Mouse (Mus musculus): ENCODE measurements around the gene Mrps16.

Mrps16 gene

DNA sequence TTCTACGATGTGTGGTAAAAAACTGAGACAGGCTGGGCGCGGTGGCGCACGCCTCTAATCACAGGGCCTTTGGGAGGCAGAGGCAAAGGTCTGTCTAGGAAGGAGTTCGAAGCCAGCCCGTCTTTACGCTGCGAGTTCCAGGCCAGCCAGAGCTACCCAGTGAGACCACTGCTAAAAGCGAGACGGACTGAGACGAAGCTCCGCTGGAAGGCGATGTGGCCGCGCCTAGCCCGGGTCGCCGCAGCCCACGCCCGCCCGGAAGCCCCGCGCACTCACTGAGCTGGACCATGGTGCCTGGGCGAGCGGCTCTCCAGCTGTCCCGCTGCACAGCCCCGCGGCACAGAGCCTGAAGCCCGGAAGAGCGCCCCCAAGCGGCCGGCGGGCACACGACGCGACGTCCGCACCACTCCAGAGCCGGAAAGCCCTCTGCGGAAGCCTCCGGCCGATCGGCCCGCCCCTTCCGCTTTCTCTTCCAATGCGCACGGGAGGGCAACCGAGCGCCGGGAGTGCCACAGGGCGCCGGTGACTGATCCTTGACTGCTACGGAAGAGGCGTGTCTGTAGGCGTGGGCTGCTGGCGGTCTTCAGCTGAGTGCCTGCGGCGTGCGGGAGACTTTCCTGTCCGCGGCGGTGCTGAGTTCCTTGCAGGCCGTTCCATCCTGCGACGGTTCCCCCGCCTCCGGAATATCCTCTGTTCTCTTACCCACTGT is at the start of gene Mrps16:
TSS of gene Mrps16 (minus strand) at position 430 of the 709 bp plus-strand sequence.
- DNase-seq (ENCODE audit: low spot score): peak; percentile 65

GRCm38 (mm10) chr14:20442252-20442651 is 48.8 kb upstream of the Mrps16 start:
- DNase-seq (ENCODE audit: low spot score): no peak

GRCm38 (mm10) chr14:20436976-20437375 is 43.5 kb upstream of the Mrps16 start:
- DNase-seq (ENCODE audit: low spot score): no peak

DNA sequence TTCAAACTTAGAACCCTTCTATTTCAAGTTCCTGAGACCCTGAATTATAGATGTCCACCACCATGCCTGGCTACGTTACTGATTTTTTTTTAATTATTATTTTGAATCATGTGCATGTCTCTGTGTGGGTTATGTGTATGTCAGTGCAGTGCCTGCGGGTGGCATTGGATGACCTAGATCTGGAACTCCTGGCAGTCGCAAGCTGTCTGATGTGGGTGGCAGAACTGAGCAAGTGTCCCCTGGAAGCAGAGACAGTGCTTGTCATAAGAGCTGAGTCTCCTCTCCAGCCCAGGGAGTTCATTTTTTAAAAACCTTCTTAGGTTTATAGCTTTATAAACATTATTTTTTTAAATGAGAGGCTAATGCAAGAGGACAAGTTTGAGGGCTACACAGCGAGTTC is 39.0 kb upstream of the Mrps16 start:
- no peak for DNase-seq (ENCODE audit: low spot score)

- DNase-seq (ENCODE audit: low spot score): no peak
Measured at GRCm38 (mm10) chr14:20431726-20432125, 38.3 kb upstream of the Mrps16 start.

- no peak for DNase-seq (ENCODE audit: low spot score)
Measured at GRCm38 (mm10) chr14:20429833-20430232, 36.4 kb upstream of the Mrps16 start.

DNA sequence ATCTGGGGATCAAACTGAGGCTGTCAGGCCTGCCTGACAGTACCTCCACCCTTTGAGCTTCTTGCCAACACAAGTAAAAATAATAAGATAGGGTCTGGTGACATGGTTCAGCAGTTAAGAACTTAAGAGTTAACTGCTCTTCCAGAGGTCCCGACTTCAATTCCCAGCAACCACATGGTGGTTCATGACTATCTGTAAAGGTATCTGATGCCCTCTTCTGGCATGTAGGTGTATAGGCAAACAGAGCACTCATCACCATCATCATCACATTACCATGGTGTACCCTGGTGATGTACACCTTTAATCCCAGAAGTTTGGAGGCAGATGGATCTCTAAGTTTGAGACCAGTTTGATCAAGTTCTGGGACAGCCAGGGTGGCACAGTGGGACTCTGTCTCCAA is 35.2 kb upstream of the Mrps16 start:
- DNase-seq (ENCODE audit: low spot score): no peak

GRCm38 (mm10) chr14:20423046-20423445 is 29.6 kb upstream of the Mrps16 start:
- DNase-seq (ENCODE audit: low spot score): no peak

GRCm38 (mm10) chr14:20422257-20422656 is 28.8 kb upstream of the Mrps16 start:
- DNase-seq (ENCODE audit: low spot score): no peak

DNA sequence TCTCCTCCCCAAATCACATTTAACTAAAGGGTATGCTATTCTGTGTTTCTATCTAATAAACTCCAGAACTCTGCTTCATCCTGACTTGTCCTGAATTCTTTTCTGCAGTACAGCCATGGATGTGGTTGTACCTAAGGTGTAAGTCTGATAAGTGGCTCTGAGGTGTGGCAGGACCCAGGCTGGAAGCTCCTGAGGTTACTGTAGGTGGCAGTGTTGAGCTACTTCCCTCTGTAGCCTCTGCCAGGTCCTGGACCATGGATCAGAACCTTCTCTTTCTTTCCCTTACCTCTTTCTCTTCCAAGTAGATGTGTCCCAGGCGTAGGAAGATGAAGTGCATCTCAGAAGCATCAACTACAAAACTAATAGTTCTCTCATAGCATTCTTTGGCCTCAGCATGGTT is 6.6 kb upstream of the Mrps16 start:
- no peak for DNase-seq (ENCODE audit: low spot score)

- no peak for DNase-seq (ENCODE audit: low spot score)
Measured at GRCm38 (mm10) chr14:20398864-20399263, 5.4 kb upstream of the Mrps16 start.

DNA sequence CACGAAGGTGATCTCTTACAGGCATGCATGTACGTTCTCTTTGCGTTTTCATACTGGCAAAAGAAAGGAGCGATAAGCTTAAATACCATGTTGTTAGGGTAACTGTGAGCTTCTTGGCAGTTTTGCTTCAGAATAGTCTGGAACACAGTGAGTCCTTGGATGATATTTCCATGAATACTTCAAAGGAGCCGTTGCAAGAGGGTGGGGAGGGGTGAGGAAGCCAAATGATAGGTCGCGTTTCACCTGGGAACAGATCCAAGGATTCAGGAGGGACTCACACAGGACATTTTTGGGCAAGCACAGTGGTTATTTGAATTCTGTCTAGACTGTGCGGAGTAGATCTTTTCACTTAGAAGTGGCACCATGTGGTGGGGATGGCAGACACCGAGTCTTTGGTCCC is 3.8 kb upstream of the Mrps16 start:
- DNase-seq (ENCODE audit: low spot score): no peak

GRCm38 (mm10) chr14:20392326-20392725 is 1.1 kb downstream of the Mrps16 start:
- DNase-seq (ENCODE audit: low spot score): no peak

GRCm38 (mm10) chr14:20389446-20390079 is 3.9 kb downstream of the Mrps16 start:
- DNase-seq (ENCODE audit: low spot score): no peak

- DNase-seq (ENCODE audit: low spot score): peak; percentile 83
Measured at GRCm38 (mm10) chr14:20388441-20389129, 4.8 kb downstream of the Mrps16 start, which contains the start of gene Dnajc9. TSS of gene Dnajc9 (minus strand) at chr14:20388910.

DNA sequence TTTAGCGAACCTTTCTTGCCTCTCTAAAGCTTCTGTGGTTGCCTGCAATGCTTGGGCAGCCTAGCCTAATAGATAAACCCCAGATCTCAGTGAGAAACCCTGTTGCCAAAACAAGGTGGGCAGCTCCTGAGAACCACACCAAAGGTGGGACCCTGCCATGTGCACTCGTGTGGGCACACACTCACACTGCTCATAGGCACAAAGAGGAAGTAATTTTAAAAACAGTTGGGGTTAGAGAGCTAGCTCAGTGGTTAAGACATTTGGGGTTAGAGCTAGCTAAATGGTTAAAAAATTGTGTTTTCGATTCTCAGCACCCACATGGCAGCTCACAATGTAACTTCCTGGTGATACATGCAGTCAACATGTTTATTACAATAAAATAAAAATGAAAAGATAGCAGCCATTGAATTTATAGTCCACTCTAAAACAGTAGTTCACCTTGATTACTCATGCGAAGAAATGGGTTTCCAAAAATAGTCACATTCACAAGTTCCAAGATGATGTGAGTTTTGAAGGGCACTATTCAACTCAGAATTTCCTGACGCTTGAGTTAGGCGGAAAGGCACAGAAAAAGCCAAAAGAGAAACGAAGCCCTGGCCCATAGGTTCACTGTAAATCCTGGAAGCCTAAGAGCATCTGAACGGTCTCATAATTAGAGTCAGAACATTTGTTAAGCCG is 13.5 kb downstream of the Mrps16 start:
- DNase-seq (ENCODE audit: low spot score): no peak

GRCm38 (mm10) chr14:20379087-20379640 is 14.3 kb downstream of the Mrps16 start:
- no peak for DNase-seq (ENCODE audit: low spot score)

DNA sequence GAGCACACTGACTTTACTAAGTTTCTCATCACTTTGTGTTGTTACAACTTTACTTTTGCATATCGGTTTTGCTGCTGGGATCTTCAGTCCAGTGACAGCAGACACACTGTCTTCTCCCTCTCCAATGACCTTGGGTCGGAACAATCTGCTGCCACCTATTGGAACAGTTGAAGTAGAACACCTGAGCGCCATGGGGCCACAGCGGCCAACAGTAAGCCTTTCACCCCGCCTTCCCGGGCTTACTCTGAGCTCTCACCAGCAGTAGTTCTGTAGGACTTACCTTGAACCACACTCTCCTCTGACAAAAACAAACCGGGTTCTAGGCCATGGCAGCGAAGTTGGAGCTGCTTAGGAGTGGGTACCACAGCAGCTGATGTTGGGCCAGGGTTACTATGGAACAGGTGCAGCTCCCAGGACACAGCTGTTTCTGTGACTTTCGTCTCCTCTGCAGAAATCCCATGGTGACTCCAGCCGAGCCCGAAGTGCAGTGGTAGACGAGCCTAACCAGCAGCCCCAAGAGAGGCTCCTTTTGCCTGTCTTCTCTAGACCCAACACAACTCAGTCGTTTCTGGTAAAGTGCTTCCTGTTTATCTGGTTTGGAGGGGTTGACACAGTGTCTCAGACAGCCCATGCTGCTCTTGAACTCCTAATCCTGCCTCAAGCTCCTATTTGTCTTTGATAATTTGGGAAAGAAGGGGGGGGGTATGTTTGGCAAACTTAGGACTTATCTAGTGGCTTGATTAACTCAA is 14.9 kb downstream of the Mrps16 start:
- no peak for DNase-seq (ENCODE audit: low spot score)

GRCm38 (mm10) chr14:20377112-20377521 is 16.3 kb downstream of the Mrps16 start:
- no peak for DNase-seq (ENCODE audit: low spot score)

GRCm38 (mm10) chr14:20371854-20372253 is 21.6 kb downstream of the Mrps16 start:
- DNase-seq (ENCODE audit: low spot score): no peak

- no peak for DNase-seq (ENCODE audit: low spot score)
Measured at GRCm38 (mm10) chr14:20370798-20371197, 22.6 kb downstream of the Mrps16 start.

Data from ovary, postnatal 10 days (tissue).